Mouse (Mus musculus) liver, adult 2 months (tissue): Measurements from ENCODE around the gene Bzw2.

Experiments used
- CTCF ChIP-seq: fragments of 200-500 bp; IDR thresholded peaks from 2 replicates; pipeline ENCODE4 v1.5.1; 2011; ENCODE audit warnings: low read depth, low read length, control low read depth
- POLR2A ChIP-seq: fragments of 200-500 bp; IDR thresholded peaks from 2 replicates; pipeline ENCODE4 v1.6.1; 2011; ENCODE audit warnings: low read length, control low read depth; ENCODE audit not compliant: insufficient read depth; ENCODE audit errors: extremely low read depth

DNA sequence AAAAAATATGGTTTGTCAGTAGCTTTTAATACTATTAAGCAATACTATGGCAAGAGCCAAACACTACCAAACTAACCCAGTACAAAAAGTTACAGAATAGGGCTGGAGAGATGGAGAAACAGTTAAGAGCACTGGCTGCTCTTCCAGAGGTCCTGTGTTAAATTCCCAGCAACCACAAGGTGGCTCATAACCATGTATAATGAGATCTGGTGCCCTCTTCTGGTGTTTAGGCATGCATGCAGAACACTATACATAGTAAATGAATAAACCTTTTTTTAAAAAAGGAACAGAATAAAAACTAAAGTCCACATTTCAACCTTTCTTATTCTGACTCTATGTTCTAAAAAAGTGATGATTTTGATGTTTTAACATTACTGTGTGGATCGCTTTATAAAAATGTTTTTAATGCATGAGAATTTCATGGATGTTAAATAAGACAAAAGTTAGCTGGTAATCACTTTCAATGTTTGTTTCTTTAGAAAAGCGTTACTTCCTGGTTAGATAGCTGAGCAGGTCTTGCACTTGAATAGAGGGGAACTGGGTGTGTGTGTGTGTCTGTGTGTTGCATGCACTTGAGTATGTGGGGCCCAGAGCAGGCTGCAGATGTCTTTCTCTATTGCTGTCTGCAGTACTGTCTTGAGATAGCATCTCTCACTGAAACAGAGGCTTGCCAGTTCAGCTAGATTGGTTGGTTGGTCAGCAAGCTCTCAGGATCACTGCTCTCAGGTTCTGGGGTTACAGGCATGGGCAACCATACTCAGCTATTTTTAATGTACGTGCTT lies 11.5 kb downstream of the Bzw2 start:
- TF ChIP-seq CTCF (no peak), POLR2A (no peak)
